Mouse (Mus musculus) kidney, adult 11 months (tissue): Measurements from ENCODE around the gene Umps.

Experiments
- DNase-seq: peaks from one replicate; pipeline ENCODE4 v3.0.0; 2022

The Umps gene

DNA sequence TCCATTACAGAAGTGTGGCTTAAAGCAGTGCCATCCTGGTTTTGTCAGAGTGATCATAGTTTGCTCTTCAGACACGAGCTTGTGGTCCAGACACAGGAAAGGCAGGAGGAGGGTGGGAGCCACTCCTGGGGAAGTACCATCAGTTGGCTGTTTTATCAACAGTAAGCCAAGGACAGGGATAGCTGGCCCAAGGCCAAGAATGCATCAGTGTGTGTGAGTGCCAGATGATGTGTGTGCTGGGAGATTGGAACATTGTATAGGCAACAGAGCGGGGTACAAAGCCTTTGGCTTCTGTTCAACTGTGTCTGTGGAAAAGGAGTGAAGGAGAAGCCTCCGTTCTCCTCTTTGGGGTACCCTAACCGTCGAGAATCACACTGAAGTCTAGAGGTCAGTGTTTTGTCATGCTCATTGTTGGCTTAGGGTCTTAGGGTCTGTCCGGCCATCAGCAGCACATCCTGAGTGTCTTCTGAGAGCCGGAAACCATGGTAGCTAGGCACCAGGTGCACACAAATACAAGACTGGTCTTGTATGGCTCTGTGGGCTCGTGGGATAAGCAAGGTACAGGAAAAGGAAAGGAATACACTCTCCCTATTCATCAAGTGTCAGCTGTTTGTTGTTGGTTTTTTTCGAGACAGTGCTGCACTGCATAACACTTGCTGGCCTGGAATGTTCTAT is 37.9 kb downstream of the Umps start:
- DNase-seq, result no peak

DNA sequence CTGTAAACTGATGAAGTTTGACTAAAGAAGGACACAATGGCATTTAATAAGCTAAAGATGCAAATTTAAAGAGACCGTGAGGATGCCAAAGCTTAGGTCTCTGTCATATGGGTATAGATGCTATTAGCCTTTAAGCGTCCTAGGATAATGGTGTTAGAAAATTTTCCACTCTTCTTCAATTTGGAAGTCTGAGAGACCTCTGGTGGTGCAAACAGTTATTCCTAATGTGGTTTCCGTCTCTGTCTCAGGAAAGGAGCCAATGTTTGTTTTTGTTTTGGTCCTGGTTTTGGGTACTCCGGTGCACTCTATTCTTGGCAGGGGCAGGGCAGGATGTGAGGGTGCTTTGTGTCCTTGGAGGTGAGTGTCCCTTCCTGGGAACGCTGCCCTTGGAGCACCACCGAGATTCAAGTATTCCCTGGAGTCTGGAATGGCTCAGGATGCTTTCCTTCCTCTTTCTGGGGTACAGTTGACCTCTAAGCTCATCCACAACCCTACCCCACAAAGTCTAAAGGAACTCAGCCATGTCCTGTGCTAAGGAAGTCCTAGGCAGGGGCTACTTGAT is 39.5 kb downstream of the Umps start:
- peak; percentile 62 for DNase-seq

DNA sequence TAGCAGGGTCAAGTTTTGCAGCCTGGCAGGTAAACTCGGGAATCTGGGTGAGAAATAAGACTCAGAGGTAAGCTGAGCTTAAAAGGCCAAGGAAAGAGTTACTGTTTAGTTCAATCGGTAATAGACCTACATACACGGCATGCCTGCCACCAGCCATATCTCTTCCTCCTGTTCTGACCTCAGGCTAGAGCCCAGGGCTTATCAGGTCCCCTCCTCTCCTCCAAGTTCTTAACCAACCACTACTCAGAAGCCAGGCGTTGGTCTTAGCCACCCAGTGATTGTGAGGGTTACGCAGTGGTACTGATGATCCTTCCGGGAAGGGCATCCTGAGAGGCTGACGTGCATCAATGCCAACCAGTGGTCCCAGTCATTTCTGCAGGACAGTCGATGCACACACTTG is 43.1 kb downstream of the Umps start:
- no peak for DNase-seq

DNA sequence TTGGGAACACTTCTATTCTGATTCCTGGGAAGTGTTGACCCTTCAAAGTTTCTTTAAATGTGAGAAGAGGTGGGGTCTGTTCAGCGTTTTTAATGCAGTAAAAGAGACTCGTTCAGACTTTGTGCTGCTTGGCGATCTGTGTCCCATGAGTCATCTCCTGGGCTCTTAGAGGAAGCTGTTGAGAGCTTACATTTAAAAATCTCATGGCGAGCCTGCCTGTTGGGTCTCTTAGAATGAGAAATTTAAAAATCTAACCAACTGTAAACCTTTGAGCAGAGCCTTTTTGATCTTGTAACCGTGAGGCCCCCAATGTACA is 43.9 kb downstream of the Umps start:
- DNase-seq, result no peak

DNA sequence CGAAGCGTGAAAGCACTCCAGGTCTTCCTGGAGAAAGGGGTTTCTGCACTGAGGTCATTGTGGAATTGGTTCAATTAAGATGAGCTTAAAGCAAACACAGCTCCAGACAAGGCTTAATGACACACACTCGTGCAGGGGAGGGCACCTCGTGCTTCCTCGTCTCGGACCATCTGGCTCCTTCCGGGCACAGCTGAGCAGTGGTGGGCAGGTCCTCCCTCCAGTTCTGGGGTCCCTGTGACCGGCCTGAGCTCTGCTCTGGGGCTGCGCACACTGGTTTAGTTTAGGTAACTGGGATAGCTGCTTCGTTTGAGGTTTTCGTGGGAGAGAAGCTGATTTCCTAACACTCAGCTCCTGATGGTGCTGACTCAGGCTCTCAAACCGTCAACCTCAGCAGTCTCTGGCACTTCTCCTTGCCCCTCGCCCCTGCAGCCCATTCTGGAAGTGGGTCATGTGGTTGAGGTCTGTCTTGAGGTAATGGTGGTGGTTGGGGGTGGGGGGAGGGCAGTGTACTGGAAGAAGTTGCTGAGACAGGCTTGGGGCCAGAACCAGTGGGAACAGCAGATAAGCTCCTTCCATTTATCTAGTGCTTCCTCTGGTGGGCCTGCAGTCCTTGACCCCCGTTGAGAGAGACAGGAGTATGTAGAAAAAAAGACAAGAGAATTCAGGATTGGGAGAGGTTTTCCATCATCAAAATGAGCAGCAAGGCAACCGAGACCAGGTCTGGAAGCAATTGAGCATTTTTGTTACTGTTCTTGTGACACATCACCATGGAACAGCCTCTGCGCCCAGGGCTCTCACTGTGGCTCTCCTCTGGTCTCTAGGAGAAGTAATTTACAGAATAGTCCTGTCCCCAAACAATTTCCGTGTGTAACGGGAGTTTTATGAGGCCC is 44.5 kb downstream of the Umps start:
- peak; percentile 60 for DNase-seq

DNA sequence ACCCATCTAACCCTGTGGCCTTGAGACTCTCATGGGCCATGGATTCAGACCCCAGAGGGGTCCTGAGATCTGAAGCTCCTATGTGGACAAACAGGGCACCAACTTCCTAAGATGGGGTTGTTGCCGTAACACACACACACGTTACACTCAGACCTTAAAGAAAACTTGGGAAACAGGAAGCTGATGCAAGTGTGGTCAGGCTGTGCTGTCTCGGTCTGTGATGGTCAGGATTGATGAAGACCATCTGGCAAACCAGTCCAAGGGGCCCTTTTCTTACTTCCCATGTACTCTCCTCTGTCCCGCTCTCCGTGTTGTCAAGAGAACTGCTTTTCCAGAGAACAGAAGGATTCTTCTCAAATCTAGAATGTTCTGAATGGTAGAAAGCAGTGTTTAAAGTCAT is 45.3 kb downstream of the Umps start:
- DNase-seq, result no peak

DNA sequence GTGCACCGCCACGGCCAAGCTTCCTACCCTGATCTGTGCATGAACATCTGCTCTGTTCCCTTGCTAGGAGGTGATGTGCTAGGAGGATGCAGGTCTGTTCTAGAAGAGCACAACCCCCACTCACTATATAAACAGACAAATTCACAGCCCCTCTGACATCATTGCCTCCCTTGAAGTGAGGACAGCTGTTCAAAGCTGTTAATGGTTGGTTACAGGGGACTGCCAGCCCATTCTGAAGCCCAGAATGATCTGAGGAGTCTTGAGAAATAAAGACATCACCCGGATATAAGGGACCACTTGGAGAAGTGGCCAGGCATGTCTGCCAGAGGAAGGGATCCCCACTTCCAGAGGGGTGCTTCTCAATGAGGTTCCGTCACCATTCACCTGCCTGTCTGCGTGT is 48.9 kb downstream of the Umps start:
- DNase-seq, result no peak

DNA sequence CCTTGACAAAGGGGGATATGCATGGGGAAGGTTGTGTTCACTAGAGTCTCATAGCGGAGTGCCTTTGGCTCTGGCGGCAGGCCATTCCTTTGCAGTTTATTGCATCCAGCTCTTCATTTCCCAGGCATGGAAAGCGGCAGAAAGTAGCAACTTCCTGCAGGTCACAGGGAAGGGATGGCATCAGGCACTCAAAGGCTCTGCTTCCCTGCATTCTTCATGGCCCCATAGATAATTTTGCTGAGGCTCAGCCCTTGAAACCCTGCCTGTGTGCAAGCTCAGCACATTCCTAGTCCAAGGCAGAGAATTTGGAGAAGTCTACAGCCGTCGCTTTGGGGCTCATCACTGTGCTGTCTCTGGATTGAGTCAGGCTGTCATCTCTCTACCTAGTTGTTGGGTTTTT is 49.4 kb downstream of the Umps start:
- no peak for DNase-seq

DNA sequence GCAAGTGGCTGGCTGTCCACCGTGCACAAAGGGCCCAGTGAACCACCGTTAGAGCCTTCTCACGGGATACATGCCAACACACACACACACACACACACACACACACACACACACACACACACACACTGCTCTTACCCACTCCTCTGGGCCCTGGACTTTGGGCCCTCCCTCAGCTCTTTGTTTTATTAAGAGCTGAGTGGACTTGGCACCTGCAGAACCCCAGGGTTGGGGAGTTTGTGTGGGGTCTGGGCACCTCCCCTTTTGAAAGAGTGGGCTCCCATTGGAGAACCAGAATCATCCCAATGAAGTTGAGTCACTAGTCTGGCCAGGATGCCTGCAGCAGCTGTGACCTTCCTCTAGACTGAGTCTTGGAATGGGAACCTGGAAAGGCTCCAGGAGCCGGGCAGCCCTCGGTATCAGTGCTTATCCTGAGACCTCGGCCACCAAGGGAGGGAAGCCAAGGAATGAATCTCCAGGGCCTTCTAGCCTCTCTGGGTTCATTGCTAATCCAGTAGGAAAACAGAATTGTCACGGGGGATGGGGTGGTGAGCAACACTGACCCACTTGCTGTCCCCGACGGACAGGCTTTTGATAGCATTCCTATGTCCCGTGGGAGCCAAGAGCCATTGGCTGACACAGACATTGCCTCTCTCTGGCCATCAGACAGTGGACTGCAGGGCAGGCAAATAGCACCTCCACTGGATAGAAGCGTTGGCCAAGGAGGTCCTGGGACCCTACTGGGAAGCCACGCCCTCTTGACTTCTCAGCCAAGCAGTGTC is 50.2 kb downstream of the Umps start:
- DNase-seq, result peak; percentile 88

DNA sequence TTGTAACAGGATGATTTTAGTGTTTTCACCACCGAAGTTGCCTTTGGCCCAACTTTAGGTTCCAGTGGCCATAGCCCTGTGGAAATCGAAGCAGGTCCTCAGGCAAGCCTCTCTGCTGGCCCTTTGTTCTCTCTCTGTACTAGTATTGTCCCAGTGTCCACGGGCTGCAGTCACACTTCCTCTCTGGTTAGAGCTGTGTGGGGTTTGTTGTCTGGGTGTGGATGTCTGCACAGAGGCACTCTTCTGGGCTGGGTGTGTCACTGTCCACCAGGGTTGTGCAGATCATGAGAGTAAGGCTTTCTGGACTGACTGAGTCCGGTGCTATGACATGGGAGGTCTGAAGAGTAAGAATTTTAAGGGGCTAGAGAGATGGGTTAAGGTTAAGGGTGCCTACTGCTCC is 51.8 kb downstream of the Umps start:
- DNase-seq, result no peak

DNA sequence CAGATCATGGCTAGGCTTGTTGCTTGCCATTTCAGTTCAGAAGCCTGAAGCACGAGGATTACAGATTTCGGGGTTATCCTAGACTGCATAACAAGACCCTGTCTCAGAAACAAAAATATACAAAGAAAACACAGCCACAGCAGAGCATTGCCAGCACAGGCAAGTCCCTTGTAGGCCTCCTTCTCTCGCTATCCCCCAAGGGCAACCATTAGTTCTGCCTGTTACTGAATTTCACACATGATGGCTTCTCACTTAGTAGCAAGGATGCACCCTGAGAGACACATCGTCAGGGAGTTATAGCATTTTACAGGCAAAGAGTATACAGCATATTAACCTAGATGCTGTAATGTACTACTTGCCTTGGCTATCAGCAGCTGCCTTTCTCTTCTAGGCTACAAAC is 58.6 kb downstream of the Umps start:
- DNase-seq, result no peak
